Mouse (Mus musculus) lung, postnatal 4 days (tissue): ENCODE data around the gene Abr.

Experiments
- DNase-seq, 2 experiments: peaks; one replicate each; pipeline ENCODE4 v3.0.0; 2021

Gene Abr

DNA sequence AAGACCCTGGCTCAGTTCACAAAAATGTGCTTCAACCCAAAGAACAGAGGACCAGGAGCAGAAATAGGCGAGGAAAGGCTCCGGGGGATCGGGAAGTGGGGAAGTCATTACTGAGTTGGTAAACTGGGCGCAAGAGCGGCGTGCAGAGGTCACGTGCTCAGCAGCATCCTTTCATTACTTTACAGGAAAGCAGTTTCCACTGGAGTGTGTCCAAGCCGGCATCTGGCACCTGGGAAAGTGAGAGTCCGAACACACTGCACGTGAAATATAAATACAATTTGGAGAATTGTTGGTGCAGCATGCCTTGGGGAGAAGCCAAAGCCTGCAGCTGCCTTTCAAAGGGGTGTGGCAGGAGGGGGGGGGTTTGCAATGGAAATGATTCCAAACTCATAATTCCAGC, 220.7 kb downstream of the Abr start:
- no peak for DNase-seq

DNA sequence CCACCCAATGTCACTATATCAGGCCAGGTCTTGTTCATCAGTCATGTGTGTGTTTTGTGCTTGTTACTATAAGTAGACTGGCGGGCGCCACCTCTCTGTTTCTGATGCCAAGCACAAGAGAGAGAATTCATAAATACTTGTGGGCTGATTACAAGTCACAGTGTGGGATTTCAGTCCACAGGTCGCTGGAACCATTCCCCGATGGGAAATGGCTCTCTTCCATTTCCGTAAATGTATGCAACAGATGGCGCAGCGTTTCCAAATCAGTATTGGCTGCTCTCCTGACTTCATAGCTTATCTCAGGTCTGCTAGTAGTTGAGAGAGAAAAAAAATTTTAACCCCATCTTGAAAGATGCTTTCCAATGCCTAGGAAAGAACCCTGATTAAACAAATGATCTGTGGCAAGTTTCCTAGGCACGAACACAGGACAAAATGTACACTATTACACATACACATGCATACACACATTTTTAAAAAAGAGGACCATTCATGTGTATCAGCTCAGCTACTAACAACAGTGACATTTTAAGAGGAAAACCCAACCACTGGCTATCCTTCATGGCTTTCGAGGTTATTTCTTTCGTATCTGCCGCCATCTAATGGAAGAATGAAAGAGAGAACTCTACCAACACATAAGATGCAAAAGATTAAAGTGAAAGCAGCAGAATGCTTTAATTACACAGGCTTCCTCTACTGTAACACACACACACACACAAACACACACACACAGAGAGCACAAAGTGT, 222.4 kb downstream of the Abr start:
- peak in 1 of 2 experiments; percentile 38 for DNase-seq

DNA sequence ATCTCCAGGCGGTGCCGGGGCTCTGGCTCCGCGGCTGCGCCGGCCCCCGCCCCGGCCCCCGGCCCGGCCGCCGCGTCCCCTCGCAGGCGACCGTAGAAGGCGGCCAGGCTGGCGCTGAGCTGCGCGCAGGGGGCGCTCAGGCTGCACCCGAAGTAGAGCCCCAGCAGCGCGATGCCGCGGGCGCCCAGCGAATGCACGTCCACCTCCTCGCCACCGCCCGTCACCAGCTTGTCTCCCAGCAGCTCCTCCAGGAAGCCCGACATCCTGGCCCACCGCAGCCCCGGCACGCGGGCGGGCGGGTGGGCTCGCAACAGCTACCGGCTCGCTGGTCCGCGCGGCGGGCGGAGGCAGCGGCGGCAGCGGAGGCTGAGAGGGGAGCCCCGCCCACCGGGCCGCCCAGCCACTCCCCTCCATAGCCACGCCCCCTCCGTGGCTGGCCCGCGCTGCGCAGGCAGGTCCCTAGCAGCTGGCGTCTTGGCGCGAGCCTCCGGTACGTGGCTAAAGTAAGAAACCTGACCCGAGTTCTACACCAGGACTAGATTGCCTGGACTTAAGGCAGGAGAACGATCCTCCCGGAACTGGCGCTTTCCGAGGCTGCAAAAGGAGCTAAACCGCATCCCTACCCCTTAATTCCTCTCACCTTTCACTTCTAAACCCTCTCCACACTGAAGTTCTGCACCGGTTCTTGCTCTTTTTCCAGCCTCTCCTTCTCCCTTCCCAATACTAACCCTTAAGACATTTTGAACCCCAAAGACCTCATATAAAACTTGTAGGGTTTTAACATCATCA, 223.1 kb downstream of the Abr start, which contains the start of gene Nxn:
Gene Nxn (minus strand): TSS at position 343 of the 789 bp plus-strand sequence.
- DNase-seq = peak; percentile 94 to 95

DNA sequence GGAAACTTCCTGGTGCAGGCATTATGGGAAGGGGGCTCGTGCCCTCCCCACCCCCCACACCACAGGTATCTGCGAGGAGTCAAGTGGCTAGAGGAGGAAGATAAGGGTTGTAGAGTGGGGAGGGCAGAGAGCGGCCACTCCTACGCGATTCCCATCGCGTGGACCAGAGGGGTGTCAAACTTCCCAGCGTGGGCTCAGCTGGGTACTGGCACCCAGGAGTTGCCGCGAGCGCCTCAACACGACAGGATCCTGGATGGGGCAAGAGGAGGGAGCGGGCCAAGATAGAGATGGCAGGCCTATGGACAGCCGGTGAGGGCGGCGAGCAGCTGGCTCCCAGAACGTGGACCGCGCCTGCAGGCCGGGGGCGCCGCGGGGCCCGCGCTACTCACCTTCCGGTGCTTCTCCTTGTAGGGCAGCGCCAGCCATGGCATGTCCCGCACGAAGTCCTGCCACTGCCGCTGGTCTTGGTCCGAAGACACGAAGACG, 223.8 kb downstream of the Abr start:
- no peak for DNase-seq

DNA sequence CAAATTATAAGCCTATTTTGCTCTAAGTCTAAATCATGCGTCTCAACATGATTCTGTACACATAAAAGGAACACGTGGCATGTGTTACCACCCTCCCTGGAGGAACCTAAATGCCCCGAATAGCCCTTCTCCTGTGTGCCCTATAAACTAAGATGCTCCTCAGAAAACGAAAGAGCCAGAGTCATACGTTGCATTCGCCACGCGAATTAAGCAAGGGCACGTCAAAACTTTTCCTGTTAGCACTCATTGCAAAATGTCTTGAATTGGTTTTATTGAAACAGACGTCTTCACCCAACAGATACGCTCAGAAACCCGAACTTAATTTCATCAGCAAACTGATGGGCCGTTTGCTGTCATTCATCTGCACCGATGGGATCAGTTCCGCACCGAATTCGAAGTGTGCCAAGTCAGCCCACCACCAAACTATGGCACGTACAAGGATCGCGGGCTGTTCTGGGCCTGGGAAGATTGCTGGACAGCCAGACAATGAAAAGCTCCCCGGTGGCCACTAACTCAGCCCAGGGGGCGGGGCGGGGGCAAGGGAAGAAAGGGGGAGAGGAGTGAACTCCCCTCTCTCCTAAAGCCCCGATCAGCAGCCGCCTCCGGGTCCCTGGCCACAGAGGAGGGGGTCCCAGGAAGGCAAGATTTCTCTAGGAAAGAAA, 224.3 kb downstream of the Abr start:
- peak; percentile 50 to 53 for DNase-seq

DNA sequence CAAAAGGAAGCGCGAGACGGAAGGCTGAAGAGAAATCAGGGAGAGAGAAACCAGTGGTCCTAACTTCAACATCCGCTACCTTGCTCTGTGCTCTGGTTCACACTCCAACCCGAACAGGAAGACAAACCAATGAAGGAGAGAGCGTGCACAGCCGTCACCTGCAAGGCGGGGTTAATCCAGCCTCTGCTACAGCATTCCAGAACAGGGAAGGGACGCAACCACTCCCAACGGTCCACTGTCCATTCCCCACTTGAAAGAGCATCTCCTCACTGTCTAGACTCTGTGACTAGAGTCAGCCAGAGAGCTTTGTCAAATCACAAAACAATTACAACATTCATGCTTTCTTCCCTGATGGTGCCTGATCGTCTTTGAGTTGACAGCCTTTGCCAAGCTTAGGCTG, 229.1 kb downstream of the Abr start:
- DNase-seq = no peak

DNA sequence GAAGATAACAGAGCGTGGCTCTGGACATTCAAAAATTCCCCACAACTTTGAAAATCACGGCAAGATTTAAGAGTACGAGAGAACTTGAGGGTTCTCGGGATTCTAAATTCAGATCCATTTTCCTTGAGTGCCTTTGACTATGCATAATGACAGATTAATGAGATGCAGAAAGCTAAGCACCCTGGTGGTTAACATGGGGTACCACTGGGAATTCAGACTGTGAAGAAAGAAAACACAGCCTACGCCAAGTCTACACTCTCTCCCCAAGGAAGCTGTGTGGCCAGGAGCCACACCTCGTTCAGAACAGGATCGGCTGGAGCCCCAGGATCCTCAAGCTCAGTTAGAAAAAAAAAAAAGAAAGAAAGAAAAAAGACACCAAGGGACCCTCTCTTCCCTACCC, 229.6 kb downstream of the Abr start:
- DNase-seq = no peak

DNA sequence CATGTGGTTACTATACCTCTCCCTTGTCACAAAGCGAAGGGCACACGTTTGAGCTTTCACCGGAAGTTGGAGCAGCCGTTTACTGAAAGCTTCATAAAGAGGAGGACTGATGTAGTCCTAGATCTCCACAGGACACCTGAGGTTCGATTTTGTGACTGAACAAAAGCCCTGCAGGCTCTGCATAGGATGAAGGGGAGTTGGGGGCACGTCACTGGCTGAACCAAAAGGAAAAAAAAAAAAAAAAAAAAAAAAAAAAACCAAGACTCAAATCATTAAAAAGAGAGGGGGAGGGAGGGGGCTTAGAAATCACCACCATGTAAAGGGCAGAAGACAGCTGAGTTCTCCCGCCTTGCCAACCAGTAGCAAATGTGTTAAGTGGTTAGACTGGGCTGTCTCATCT, 233.4 kb downstream of the Abr start:
- no peak for DNase-seq

DNA sequence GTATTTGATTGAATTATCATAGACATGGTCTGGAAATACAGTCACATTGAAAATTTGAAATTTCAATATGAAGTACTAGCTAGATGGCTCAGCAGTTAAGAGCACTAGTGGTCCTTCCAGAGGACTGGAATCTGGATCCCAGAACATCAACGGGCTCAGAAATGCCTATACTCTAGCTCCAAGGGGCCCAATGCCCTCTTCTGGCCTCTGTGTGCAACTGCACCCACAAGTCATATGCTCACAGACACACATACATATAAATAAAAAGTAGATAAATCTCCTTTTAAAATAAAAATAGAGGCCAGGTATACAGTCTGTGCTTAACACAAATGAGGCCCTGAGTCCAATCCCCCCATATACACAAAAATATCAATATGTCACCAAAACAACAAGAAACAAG, 235.0 kb downstream of the Abr start:
- DNase-seq = no peak

DNA sequence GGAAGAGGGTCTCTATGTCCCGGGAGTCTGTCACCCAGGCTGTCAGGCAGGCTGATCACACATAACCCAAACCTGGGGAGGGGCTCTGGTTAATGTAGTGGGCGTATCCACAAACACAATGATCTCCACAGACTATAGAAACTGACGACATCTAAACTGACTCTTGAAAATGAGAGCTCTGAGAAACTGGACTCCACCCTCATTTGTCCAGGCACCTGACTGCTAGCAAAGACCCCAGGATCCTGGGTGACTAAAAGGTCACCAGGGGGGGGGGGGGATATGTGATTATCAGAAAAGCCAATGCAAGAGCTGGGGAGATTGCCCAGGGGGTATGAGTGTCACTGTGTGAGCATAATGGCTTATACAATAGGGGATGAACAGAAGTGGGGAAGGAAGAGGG, 236.4 kb downstream of the Abr start:
- DNase-seq = no peak

DNA sequence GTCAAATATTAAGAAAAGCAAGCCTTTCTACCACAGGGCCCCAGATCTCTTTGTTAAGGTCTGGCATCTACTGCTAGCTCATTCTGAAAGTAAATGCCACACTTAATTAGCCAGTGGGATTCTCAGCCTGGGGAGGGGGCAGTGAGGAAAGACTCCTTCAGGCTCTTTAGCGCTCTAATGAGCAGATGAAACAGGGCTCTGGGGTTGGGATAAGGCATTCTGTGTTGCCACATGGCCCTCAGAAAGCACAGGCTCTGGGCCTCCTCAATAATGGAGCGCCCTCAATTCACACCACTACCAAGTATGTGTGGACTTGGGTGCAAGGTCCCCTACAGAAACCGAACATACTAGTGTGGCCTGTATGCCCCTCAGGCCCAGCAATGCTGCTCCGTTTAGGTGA, 237.1 kb downstream of the Abr start:
- DNase-seq = no peak

DNA sequence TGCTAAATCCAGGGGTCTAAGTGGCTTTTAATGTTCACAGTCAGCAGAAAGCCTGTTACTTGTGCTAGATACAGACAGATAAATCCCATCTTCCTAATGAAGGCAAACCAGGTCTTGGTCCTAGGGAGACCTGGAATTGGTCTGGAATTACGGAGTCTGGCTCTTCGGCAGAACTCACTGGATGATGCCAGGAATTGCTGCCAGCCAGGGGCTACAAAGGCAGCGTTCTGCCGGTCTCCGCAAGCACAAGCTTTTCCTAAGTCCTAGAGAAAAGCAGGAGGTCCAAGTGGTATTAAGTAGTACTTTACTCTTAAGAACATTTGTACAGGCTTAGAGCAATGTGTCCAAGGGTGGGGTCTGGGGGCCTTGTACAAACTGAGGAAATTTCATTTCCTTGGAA, 237.8 kb downstream of the Abr start:
- DNase-seq = no peak

DNA sequence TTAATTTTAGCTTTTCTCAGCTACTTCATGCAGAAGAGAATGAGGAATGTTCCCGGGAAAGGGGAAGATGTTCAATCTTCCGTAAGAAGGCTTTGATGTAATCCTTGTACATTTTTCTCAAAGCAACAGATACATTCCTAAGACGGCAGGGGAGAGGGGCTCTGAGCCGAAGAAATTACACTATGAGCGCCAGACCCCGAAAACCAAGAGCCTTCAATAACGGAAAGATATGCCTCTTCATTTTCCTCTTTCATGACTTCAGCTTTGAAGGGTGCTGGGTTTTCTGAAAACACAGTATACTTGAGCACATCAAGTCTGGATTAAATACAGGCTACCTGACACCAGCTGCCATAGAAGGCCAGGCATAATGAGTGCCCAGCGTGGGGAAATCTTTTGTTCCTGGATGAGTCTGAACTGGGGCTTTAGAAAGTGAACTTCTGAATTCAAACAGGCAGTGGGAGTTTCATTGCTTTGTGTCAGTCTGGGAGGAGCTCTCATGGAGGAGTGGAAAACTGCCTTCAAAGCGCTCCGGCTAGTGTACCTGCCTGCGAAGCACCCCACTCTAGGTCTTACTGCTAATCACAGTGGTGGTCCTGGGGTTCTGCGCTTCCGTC, 239.3 kb downstream of the Abr start:
- no peak for DNase-seq

DNA sequence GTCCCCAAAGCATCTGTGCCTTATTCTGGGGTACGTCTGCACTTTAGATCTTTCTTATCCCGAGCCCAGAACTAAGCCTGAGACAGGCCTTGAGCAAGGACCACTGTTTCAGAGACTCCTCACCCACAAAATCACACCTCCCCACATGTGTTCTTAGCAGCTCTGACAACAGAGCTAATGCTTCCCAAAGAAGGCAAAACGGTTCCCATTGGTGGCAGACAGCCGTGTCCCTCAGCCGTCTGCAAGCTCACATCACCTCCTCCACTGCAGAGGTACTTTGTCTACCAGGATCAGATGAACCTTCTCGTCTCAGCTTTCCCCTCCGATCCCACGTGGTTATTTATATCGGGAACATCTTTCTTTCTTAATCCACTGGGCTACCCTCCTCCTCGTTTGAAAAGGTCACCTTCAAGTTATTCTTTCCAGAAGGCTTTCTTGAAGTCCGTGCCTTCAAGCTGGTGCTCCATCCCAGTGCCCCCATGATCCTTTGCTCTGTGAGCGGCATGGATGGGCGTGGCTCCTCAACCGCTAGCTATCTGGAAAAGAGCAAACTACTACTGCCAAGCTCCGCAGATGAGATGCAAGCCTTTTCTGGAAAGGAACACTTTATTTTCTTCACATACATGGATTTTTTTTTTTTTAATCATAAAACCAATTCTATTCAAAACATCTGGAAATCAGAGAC, 240.8 kb downstream of the Abr start:
- no peak for DNase-seq

DNA sequence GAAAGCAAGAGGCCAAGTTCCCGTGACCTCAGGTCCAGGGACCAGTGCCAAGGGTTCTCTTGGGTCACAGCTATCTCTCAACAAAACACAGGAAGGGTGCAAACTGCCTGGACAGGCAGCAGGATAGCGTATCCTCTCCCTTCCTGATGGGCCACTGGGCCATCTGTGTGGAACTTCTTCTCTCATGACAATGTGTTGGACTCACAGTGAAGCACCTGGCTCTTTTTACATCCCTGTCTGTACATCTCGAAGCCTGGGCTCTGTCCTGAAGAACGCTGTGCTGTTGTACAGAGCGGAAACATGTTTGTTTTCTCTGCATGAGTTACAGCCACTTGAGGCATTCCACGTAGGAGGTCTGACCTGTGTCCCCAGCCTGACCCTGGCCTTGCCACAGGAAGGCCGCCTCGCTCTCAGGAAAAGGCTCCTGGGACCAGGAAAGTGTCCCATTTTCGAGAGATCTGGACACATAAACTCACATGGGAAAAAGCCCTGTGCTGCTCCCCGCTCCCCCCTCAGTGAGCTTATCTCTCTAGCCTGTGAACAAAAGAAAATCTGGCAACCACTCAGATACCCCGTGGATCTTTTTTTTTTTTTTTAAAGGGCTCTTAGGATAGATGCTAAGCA, 242.1 kb downstream of the Abr start:
- DNase-seq = peak; percentile 29 to 40

DNA sequence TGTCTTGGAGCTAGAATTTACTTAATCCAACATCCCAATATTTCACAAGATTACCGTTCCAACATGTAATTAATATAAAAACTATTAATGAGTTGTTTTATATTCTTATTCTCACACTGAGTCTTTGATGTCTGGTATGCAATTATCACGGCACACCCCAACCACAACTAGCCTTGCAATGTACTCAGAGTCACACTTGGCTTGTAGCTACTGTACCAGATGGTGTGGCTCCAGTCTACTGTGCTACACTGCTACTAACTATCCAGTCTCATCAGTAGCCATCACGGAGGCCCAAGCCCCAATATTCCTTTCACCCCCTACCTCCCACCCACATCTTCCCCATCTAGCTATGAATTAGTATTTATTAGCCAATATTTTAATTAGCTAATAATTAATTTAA, 245.7 kb downstream of the Abr start:
- no peak for DNase-seq

DNA sequence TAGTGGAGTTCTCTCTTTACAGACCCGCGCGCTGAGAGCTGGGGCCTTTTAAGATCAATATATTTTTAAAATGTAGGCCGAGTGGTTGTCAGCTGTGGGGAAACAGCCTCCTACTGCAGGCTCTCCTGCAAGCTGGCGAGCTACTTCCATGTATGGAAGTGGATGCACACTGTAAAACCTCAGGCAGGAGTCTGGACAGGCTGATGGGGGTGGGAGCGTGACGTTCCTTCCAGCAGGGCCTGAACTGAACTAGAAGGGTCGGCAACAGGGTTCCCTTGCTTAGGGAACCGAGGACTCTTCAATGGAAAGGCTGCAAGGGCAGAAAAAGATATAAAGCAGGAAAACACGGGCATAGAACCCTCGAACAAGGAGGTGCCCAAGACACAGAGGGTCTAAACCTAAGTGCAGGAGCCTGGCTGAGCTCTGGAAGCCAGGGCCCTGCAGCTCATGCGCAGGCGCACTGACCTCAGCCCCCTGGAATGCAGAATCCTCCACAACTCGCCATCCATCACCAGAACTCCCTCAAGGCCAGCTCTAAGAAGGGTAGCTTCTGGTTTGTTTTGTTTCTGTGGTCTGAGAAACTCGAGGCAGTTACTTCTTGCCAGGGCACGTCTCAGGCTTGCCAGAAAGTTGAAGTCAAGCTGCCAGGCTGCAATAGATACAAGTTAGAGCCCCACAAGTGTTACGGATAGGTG, 247.5 kb downstream of the Abr start:
- DNase-seq = peak; percentile 80 to 91

DNA sequence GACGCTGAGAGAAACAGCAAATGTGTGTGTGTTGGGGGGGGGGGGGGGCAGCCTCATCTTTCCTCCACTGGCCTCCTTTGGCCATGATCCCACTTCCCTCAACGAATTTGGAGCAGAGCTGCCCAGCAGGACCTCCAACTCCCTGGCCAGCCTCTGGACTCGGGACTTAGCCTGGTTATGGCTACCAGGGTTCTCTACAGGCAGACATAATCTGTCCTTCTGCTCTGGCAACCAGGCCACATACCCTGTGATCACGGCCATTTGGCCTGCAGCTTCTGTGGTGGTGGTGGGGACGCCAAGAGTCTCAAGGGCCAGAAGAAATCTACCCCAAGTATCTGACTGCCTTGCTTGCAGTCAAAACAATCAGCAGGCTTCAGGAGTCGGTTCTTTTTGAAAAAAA, 249.6 kb downstream of the Abr start:
- no peak for DNase-seq

DNA sequence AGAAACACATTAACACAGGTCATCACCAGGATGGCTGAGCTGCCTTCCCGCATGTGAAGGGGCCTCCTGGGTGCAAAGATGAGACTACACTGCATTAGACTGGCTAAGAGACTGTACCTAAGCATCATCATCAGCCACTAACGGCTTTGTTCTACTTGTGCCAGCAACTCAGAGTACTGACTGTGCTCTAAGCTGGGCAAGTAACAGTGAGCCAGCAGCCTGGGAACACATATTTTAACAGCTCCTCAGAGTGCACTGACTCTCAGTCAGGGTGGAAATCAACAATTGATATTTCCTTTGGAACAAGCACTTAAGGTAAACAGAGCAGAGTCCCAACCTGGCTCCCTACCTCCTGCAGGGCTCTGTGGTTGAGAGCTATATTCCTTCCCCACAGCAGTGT, 250.0 kb downstream of the Abr start:
- no peak for DNase-seq

DNA sequence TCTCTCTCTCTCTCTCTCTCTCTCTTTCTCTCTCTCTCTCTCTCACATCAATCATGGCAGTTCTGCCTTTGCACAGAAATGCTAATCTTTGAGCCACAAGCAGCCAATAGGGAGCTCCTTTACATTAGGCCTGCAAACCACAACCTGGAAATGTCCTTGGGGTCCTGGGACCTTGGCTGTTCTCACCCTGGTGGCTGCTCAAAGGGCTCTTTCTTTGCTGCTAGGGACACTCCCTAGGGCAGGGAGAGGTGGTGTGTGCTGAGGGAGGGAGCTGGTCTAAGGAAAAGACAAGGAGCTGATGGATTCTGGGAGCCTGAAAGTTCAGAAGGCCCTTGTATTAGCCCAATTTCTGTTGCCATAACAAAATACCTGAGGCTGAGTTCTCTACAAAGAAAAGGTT, 251.6 kb downstream of the Abr start:
- no peak for DNase-seq
